Mouse (Mus musculus) neutrophil, adult 5-6 weeks (primary cell): ENCODE measurements around the gene Rheb. TPM values are rescaled to one million over a fixed set of nuclear protein-coding genes. Genes with fewer than 3 reads are reported as not detected.
"Not testable (repeated sequence)": the region's sequence is repeated elsewhere in the genome, so short reads cannot be mapped to it uniquely, and the experiment has no call there.

Experiments used
- ATAC-seq: fragments of 151-379, 151-347 bp; 2 replicates; pipeline ENCODE4 v1.8.0; 2017; ENCODE audit warnings: mild to moderate bottlenecking, moderate TSS enrichment; ENCODE audit not compliant: insufficient number of reproducible peaks, poor library complexity, low FRiP score, severe bottlenecking; ENCODE audit errors: extremely low read depth
- total RNA-seq: library from RNA; stranded (forward); fragments of 200-1000 nt; gene quantifications from 2 replicates; pipeline ENCODE4 v1.2.3, GENCODE M21; 2017

Gene Rheb
- total RNA-seq, 1 experiment from 2014 or later, result 48.2 TPM

DNA sequence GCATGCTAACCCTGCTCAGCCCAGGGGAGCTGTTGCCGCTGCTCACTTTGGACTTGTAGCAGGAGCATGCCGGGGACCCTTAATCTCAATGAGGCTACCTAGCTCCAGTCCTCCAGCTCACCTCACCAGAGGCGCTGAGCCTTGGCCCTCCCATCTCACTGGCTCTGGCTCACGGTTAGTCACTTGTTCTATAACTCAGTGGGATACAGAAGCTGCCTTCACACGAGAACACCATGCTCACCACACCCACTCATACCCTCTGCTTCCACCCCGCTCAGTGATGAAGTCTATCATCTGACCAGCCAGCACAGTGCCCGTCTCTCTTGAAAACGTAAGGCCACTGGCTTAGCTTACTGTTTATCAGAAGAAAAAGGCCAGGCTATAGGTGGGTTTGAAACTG is 37.8 kb downstream of the Rheb start:
- ATAC-seq, result no peak

DNA sequence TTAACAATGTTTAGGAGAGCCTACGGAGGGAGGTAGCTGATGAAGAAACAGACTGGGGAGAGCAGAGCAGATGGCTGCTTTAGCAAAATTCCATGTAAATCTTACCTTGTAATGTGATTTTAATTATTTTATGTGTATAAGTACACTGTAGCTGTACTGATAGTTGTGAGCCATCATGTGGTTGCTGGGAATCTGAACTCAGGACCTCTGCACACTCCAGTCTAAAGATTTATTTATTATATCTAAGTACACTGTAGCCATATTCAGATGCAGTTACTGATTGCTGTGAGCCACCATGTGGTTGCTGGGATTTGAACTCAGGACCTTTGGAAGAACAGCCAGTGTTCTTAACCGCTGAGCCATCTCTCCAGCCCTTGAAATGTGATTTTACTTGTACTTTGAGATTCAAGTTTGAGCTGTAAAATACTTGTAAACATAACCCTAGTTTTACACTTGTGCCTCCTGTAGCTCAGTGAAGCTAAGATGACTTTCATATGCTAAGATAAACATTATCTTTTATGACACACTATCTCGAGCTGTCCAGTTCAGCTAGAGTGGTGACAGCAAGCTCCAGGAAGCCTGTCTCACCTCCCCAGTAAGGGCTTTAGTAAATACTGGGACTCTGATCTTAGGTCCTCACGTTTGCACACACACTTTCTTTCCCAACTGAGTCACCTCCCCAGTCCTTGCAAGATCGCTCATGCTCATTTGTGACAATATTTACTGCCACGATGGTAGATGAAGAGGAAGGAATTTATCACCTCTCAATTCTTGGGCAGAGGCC is 40.4 kb downstream of the Rheb start:
- no peak for ATAC-seq

GRCm38 (mm10) chr5:24800416-24800815 is 42.0 kb downstream of the Rheb start:
- 0 out of 2 replicates have a peak, but pooled peaks have one; percentile 26 for ATAC-seq

- no peak for ATAC-seq
Observed at GRCm38 (mm10) chr5:24798639-24799038, 43.8 kb downstream of the Rheb start.

GRCm38 (mm10) chr5:24797858-24798257 is 44.6 kb downstream of the Rheb start:
- no peak for ATAC-seq

- ATAC-seq, result no peak
Observed at GRCm38 (mm10) chr5:24792961-24793360, 49.5 kb downstream of the Rheb start.

DNA sequence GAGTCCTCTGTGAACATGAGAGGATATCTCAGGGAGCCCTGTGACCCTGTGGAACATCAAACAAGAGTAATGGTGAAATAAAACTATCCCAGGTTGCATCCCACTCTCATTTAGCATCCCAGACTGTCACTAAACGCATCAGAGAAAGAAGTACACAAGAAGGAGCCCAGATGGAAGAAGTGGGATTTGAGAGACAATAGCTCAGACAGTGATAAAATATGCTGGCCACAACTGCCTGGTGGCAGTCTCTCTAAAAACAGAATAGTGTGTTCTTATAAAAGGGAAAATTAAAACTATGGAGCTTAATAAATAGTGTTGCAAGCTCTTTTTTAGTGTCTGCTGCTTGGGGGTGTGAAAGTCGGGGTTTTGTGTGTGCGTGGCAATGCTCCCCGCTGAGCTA is 59.5 kb downstream of the Rheb start:
- ATAC-seq, result no peak

- ATAC-seq, result no peak
Observed at GRCm38 (mm10) chr5:24781048-24781447, 61.4 kb downstream of the Rheb start.

DNA sequence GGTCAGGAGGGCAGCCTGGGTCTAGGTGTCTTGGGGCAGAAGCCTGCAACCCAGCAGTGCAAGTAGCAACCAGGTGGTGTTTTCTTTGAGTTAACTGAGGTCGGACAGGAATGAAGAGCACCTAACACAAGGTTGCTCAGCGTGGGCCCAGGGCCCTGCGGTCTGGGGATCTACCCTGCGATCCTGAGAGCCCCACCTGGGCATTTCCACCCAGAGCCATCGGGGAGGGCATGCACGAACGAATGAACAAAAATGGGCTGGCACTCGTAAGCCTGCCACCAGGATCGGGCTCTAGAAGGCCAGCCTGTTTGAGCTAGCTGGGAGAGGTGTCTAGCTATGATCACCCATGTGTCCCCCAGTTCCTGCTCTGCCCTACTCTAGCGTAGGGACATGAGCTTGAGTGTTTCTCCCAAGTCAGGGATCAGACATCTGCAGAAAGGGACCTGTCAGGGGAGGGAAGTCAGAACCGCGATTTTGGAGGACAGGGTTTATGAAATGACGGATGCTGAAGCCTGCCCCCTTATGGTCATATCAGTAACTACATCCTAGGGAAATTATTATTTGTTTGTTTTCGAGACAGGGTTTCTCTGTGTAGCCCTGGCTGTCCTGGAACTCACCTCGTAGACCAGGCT is 62.4 kb downstream of the Rheb start:
- ATAC-seq, result peak; percentile 61

- no peak for ATAC-seq
Observed at GRCm38 (mm10) chr5:24779321-24779720, 63.1 kb downstream of the Rheb start.

GRCm38 (mm10) chr5:24778843-24779140 is 63.6 kb downstream of the Rheb start:
- no peak for ATAC-seq

GRCm38 (mm10) chr5:24778082-24778842 is 64.2 kb downstream of the Rheb start:
- no peak for ATAC-seq

DNA sequence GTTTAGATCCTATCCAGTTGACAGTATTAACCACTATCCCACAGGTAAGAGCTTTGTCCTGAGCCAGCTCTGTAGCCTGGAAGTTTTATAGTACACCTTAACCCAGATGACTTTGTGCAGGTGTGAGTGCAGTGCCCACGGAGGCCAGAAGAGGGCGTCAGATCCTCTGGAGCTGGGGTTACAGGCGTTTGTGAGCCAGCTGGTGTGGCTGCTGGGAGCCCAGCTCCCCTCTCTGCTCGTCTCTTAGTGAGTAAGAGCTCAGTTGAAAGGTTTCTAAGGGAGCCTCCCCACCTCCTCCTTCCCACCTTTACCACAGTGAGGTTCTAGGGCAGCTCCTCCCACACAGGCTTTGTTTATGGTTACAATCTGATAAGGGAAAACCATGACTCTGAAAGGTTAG is 65.7 kb downstream of the Rheb start:
- peak; percentile 26; the same call in 1 of the 2 replicates for ATAC-seq

- not testable (repeated sequence) for ATAC-seq
Observed at GRCm38 (mm10) chr5:24774549-24774948, 67.9 kb downstream of the Rheb start.

DNA sequence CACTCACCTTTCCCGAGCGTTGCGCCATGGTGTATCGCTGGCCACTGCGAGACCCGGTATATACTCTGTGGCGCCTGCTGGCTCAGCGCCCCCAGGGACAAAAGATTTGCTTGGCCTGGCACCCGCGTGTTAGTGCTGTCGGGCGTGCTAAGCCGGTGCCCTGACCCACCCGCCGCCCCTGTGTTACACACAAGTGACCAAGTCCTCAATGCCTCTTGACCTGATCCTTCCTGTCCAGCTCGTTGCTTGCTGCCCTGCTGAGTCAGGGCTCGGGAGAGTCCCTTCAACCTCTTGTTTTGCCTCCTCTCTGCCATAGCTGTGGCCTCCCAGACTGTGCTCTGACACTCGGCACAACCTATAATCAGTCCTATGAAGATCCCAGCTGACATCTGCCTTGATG is 84.6 kb downstream of the Rheb start, which contains the start of gene Crygn:
TSS of gene Crygn (minus strand) at position 193 of the 400 bp plus-strand sequence.
- ATAC-seq, result no peak

DNA sequence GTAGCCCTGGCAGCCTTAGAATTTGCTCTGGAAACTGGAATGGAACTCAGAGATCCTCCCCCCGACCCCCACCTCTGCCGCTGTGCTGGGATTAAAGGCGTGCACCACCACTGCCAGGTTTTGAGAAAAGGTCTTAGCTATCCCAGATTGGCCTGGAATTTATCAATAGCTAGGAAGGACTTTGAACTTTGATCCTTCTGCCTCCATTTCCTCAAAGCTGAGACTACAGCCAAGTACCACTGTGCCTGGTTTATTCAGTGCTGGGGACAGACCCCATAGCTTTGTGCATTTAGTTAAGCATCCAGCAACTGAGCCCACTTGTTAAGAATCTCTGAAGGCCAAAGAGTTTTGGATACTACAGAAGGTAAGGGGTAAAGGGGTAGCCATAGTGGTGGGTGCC is 85.5 kb downstream of the Rheb start:
- no peak for ATAC-seq
